Mouse (Mus musculus) heart, postnatal 25 days (tissue): ENCODE measurements around the gene Cpsf2. TPM values are rescaled to one million over a fixed set of nuclear protein-coding genes. Genes with fewer than 3 reads are reported as not detected.
"Not testable (repeated sequence)": the region's sequence is repeated elsewhere in the genome, so short reads cannot be mapped to it uniquely, and the experiment has no call there.

ENCODE experiments used
- DNase-seq: peaks from one replicate; pipeline ENCODE4 v3.0.0; 2022; ENCODE audit warnings: low spot score
- intact Hi-C: fragments of 180-260 bp; cut with DNase I; formaldehyde crosslinking; loops from one replicate; pipeline ENCODE4 v1.15.1; 2025
- total RNA-seq, 2 experiments: library from RNA; stranded (reverse); gene quantifications; 2 replicates each; pipeline ENCODE4 v1.2.3; 2021

Gene Cpsf2
- total RNA-seq: 10 to 100 TPM; 13.2 to 13.9 TPM

- DNase-seq: peak; percentile 74
- intact Hi-C loops: loop anchor here (1.0 to 5.0 kb wide), 3 partner anchors 18 to 491 kb away; partner anchors contain the start of genes Atxn3, Golga5 and Trip11
Observed at GRCm38 (mm10) chr12:101975601-101976571, at the start of gene Cpsf2. Gene Cpsf2 (plus strand): TSS chr12:101975988.

GRCm38 (mm10) chr12:101928423-101928822, 47.4 kb upstream of the Cpsf2 start:
- DNase-seq: no peak
- intact Hi-C loops: no loop called here

- no peak for DNase-seq
- intact Hi-C loops: no loop called here
Observed at GRCm38 (mm10) chr12:101935223-101935622, 40.6 kb upstream of the Cpsf2 start.

GRCm38 (mm10) chr12:101937572-101937971, 38.2 kb upstream of the Cpsf2 start:
- DNase-seq: no peak
- intact Hi-C loops: no loop called here

- no peak for DNase-seq
- intact Hi-C loops: no loop called here
Observed at GRCm38 (mm10) chr12:101947986-101948385, 27.8 kb upstream of the Cpsf2 start.

GRCm38 (mm10) chr12:101948801-101949200, 27.0 kb upstream of the Cpsf2 start:
- DNase-seq: no peak
- intact Hi-C loops: no loop called here

- DNase-seq: not testable (repeated sequence)
- intact Hi-C loops: loop anchor here (5.0 kb wide), 1 partner anchor 834 kb away; no protein-coding TSS in a partner anchor
Observed at GRCm38 (mm10) chr12:101955821-101956220, 20.0 kb upstream of the Cpsf2 start.

- intact Hi-C loops: loop anchor here (5.0 kb wide), 1 partner anchor 835 kb away; no protein-coding TSS in a partner anchor
- DNase-seq: no peak
Observed at GRCm38 (mm10) chr12:101957079-101957941, 18.5 kb upstream of the Cpsf2 start.

GRCm38 (mm10) chr12:101957942-101958544, 17.7 kb upstream of the Cpsf2 start, which contains the start of gene Atxn3:
Gene Atxn3 (minus strand): TSS chr12:101958246.
- intact Hi-C loops: loop anchor here (1.0 to 5.0 kb wide), 3 partner anchors 18 to 836 kb away; no protein-coding TSS in a partner anchor
- DNase-seq: peak; percentile 94

GRCm38 (mm10) chr12:101958556-101958955, 17.2 kb upstream of the Cpsf2 start:
- intact Hi-C loops: loop anchor here (1.0 to 5.0 kb wide), 3 partner anchors 18 to 836 kb away; no protein-coding TSS in a partner anchor
- no peak for DNase-seq

GRCm38 (mm10) chr12:101958960-101959780, 16.6 kb upstream of the Cpsf2 start:
- DNase-seq: not testable (repeated sequence)
- intact Hi-C loops: loop anchor here (1.0 to 5.0 kb wide), 3 partner anchors 17 to 837 kb away; no protein-coding TSS in a partner anchor

- intact Hi-C loops: no loop called here
- DNase-seq: no peak
Observed at GRCm38 (mm10) chr12:101971311-101971710, 4.5 kb upstream of the Cpsf2 start.

GRCm38 (mm10) chr12:101972230-101972629, 3.6 kb upstream of the Cpsf2 start:
- intact Hi-C loops: no loop called here
- DNase-seq: no peak

GRCm38 (mm10) chr12:101974571-101974970, 1.2 kb upstream of the Cpsf2 start:
- DNase-seq: no peak
- intact Hi-C loops: no loop called here

- intact Hi-C loops: loop anchor here (1.0 to 5.0 kb wide), 2 partner anchors 62 to 492 kb away; partner anchors contain the start of genes Golga5 and Trip11
- no peak for DNase-seq
Observed at GRCm38 (mm10) chr12:101975167-101975600, 604 bp upstream of the Cpsf2 start.

- intact Hi-C loops: loop anchor here (1.0 to 5.0 kb wide), 2 partner anchors 19 to 490 kb away; partner anchors contain the start of genes Atxn3 and Golga5
- DNase-seq: no peak
Observed at GRCm38 (mm10) chr12:101976651-101977403, 1.0 kb downstream of the Cpsf2 start.

- intact Hi-C loops: loop anchor here (5.0 kb wide), 1 partner anchor 490 kb away; the partner anchor contains the start of gene Golga5
Observed at GRCm38 (mm10) chr12:101977404-101977915, 1.7 kb downstream of the Cpsf2 start.

More at GRCm38 (mm10) chr12:101977404-101977915, 1.7 kb downstream of the Cpsf2 start:
- DNase-seq: no peak
